Mouse (Mus musculus) T-helper 17 cell (primary cell): Measurements from ENCODE around the gene Syn2.

Experiments
- in situ Hi-C, 2 experiments: fragments of 300-600 bp; cut with MboI, MseI; formaldehyde crosslinking; loops; 1 replicate in 1 of 2; 2 replicates in 1 of 2; pipeline ENCODE4 v1.15.1; 2025; ENCODE audit warnings: high pct_unique_total_duplicates in 2 of 2

The Syn2 gene

GRCm38 (mm10) chr6:115288223-115288622, 153.5 kb downstream of the Syn2 start:
- in situ Hi-C loops = no loop called here

- in situ Hi-C loops = no loop called here
Observed at GRCm38 (mm10) chr6:115290561-115290960, 155.9 kb downstream of the Syn2 start.

- in situ Hi-C loops = no loop called here
Observed at GRCm38 (mm10) chr6:115291068-115291467, 156.4 kb downstream of the Syn2 start.

- in situ Hi-C loops = no loop called here
Observed at GRCm38 (mm10) chr6:115291823-115292222, 157.1 kb downstream of the Syn2 start.

- in situ Hi-C loops = no loop called here
Observed at GRCm38 (mm10) chr6:115292621-115293020, 157.9 kb downstream of the Syn2 start.

GRCm38 (mm10) chr6:115293877-115294276, 159.2 kb downstream of the Syn2 start:
- in situ Hi-C loops = no loop called here

GRCm38 (mm10) chr6:115307134-115307533, 172.4 kb downstream of the Syn2 start:
- in situ Hi-C loops = no loop called here

- in situ Hi-C loops = no loop called here
Observed at GRCm38 (mm10) chr6:115312780-115313179, 178.1 kb downstream of the Syn2 start.

GRCm38 (mm10) chr6:115313235-115313738, 178.6 kb downstream of the Syn2 start:
- in situ Hi-C loops = no loop called here

GRCm38 (mm10) chr6:115313910-115314309, 179.2 kb downstream of the Syn2 start:
- in situ Hi-C loops = no loop called here

GRCm38 (mm10) chr6:115315770-115316169, 181.1 kb downstream of the Syn2 start:
- in situ Hi-C loops = no loop called here

- in situ Hi-C loops = no loop called here
Observed at GRCm38 (mm10) chr6:115316811-115317221, 182.1 kb downstream of the Syn2 start.

- in situ Hi-C loops = no loop called here
Observed at GRCm38 (mm10) chr6:115318811-115319210, 184.1 kb downstream of the Syn2 start.

- in situ Hi-C loops = no loop called here
Observed at GRCm38 (mm10) chr6:115319686-115320085, 185.0 kb downstream of the Syn2 start.

- in situ Hi-C loops = no loop called here
Observed at GRCm38 (mm10) chr6:115320927-115321714, 186.4 kb downstream of the Syn2 start.

- in situ Hi-C loops = no loop called here
Observed at GRCm38 (mm10) chr6:115321883-115322351, 187.2 kb downstream of the Syn2 start.

- in situ Hi-C loops = no loop called here
Observed at GRCm38 (mm10) chr6:115322956-115323355, 188.3 kb downstream of the Syn2 start.

- in situ Hi-C loops = no loop called here
Observed at GRCm38 (mm10) chr6:115330964-115331363, 196.3 kb downstream of the Syn2 start.
